Mouse (Mus musculus): Measurements from ENCODE around the gene Kcnh4.

Gene Kcnh4

DNA sequence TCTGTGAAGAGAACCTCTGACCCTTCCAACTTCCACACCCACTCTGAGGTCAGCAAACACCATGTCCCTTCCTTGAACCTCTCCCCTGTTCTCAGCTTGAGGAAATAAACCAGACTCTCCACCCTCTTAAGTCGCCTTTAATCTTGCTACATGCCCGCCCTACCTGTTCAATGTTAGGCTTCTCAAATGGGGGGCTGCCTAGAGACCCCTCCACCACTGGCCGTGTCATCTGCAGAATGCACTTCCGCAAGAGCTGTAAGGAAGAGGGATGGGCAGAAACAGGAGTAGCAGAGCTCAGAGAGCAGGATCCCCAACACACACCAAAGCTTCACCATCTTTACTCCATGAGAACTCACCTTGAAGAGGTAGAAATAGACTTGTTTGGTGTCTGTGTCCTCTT, 48.8 kb downstream of the Kcnh4 start:
- DNase-seq (ENCODE audit: low spot score): no peak

DNA sequence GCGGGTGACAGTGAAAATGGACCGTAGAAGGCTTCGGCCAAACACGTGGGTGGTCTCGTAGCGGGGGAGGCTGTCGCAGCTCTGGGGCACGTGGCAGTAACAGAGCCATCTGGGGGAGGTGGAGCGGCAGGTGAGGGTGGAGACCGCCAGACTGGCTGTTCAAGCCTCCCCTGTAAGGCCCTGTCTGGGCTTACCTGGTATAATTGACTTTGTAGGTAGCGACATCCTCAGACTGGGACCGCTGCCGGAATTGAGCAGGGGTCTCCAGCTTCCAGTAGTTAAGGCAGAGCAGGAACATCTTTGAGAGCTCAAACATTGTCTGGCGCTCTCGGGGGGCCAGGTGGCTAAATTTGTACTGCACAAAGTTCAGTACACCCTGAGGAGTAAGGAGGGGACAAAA, 49.2 kb downstream of the Kcnh4 start:
- DNase-seq (ENCODE audit: low spot score): no peak

DNA sequence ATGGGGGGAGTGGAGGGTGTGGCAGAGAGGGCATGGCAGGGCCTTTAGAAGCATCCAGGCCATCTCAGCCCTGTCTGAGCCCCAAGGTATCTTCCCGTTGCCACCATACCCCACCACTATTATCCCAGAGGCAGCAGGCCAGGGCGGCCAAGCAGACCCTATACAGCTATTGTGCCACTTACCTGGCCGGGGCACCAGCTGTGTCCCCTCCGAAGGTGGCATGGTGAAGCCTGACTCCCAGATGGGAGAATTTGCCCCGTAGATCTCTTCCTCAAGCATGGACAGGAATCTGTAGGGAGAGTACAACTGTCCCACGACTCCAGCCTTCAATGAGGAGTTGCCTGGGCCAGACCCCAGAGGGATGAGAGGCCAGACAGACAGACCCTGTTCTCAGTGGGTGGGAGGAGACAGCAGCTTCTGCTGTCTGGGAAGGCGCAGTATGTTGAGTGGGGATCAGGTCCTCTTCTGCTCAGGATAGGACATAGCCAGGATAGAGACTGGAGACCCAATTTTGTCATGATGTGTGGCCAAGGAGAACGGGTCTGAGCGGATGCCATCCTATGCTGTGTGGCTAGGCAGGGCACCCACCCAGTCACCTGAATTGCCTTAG, 50.4 kb downstream of the Kcnh4 start:
- no peak for DNase-seq (ENCODE audit: low spot score)

DNA sequence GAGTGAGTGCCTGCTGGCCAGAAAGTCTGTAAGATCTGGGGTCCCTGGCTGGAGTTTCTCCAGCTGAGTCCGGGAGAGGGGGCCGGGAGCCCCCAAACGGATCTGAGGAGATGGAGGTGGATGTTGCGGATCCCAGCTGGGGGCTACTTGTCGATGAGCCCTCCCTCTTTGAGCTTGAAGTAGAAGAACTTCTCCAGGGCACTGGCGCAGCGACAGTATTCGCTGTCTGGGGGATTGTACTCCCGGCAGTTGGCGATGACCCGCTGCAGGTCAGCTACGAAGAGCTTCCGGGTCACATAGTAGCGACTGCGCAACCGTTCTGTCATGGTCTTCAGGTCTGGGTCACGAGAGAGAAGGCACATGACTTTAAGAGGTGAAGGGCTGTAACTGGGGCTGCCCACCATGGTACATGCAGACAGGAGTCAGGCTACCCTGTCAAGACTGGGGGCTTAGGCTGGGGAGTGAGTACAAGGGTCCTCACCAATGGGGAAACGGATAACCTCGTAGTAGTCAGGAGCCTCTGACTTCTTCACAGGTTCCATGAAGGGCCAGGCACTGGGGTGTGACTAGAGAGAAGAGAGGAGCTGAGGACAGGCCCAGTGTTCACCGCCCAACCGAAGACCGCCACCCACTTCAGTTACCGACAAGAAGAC, 54.5 kb downstream of the Kcnh4 start:
- DNase-seq (ENCODE audit: low spot score): no peak

DNA sequence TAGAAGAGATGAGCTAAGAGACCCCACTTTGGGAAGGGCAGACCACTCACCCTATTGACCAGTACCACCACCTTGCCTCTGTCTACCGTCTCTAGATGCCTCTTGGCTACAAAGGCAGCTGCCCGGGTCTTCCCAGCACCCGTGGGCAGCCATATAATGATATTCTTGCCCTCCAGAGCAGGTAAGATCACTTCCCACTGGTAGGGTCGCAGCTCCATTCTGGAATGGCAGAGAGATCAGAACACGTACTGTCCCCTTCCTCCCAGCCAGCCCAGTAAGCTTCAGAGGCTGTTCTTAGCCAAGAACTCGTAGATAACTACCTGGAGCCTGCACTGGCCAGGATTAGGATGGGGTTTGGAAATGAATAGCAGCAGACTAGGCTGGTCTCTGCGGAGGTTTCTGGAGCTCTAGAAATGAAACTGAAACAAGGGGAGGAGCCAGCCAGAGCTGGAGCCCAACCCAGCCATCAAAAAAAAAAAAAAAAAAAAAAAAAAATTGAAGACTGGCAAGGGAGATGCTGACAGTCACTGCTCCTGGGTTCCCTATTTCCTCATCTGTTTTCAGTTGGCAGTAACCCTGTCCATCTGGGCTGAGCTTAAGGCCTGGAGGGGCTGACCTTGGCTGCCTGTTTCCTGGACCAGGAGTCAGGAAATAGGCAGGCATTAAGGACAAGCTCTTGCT, 55.8 kb downstream of the Kcnh4 start, which contains the start of gene Dhx58:
Dhx58 (minus strand) TSS at position 421 of the 681 bp plus-strand sequence.
- DNase-seq (ENCODE audit: low spot score): no peak

DNA sequence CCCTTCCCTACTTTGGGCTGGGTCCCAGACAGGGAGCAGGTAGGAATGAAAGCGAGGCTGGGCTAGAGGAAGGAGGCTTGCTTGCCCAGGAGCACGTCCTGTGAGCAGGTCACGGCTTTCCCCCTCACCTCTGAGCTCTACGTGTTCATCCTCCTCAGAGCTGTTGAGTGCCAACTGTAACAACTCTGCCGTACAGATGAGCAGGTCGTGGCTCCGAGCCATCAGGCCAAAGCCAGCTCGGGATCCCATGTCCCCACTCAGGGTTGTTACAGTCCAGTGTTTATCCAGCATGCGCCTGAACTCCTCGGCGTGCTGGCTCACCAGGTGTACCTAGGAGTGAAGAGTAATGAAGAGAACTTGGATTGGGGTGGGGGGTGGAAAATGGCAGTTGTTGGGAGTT, 56.4 kb downstream of the Kcnh4 start:
- DNase-seq (ENCODE audit: low spot score): no peak

DNA sequence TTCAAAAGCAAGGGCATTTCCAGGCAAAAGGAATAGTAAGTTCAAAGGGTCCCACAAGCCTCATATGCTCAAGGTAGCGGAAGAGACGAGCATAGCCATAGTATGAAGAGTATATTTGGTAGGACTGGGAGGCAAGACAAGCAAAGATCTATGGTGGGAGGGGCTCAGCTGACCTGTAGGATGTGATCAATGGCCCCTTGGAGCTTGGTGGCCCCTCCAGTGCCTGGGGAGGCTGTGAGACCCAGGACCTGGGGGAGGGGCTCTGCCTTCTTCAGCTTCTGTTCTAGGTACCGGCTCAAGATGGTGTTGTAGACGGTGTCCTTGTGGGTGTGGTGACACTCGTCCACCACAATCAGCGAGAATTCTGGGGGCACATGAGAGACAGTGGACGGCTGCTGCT, 56.8 kb downstream of the Kcnh4 start:
- DNase-seq (ENCODE audit: low spot score): no peak

DNA sequence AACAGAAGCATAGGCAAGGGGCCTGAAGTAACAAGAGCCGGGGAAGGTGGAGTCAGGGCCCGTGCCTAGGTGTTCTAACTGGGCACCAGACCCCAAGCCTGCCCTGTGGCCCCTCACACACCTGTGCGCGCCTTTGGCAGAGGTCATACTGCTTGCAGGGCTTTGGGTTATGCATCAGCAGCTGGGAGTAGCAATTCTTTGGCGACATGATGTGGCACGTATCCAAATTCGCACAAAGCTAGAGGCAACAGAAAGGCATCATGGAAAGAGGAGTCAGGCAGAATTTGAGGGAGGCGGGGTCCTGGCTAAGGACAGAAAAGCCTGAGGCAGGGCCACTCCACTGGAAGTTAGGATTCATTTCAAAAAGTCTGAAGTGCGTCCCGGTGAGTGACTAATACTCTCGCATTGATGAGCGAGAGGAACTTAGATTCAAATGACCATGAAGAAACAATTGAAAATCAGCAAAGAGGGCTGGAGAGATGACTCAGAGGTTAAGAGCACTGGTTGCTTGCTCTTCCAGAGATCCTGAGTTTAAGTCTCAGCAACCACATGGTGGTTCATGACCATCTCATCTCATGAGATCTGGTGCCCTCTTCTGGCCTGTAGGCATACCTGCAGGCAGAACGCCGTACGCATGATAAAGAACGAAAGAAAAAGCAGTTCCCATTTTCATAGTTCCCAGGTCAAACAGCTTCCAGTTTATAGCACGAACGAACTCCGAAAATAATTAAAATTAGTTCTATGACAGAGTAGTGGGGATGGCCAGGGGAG, 57.5 kb downstream of the Kcnh4 start:
- DNase-seq (ENCODE audit: low spot score): no peak

DNA sequence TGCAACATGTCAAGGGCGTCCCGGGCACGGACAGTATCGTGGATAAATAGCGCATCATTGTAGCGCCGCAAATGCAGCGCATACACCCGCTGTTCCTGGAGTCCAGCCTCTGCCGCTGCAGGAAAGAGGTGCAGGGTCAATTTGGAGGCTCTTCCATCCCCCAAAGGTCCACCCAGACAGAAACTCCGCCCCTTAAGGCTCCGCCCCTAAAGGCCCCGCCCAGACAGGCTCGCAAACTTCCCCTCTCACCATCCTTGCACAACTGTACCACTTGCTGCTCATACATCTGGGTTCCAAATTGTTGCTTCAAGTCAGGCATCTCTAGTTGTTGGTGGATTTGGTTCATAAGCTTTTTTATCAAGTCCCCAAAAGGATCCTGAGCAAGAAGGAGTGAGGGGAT, 58.4 kb downstream of the Kcnh4 start:
- DNase-seq (ENCODE audit: low spot score): no peak

DNA sequence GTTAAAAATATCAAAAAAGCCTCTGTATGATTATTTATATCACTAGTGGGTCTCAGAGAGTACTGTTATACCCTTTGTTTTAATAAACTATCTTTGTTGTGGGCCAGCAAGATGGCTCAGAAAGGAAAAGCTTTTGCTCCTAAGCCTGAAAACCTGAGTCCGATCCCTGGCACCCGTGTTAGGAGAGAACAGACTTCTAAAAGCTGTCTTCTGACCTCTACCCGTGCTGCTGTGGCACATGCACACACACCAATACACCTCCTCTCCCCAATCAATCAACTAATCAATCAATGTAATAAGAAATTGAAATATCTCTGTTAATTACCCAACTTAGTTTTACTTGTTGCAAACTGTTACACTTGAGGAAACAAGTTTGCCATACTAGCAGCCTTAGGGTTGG, 59.0 kb downstream of the Kcnh4 start:
- DNase-seq (ENCODE audit: low spot score): no peak

DNA sequence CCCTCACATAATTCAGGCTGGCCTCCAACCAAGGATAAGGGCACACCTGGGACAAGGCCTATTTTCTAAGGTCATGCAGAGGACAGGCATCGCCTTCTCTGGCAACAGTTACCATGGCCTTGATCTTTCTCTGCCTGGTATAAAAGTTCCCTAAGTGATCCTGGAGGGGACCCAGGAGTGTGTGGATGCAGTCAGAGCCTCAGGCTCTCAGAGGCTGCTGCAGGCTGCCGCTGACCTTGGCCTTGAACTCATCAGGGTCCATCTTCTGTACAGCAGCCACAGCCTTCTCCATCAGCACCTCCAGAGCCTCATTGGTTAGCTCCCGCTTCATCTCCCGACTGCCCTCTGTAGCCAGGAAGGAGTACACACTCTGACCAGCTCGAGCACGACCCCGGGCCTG, 61.8 kb downstream of the Kcnh4 start:
- DNase-seq (ENCODE audit: low spot score): no peak

DNA sequence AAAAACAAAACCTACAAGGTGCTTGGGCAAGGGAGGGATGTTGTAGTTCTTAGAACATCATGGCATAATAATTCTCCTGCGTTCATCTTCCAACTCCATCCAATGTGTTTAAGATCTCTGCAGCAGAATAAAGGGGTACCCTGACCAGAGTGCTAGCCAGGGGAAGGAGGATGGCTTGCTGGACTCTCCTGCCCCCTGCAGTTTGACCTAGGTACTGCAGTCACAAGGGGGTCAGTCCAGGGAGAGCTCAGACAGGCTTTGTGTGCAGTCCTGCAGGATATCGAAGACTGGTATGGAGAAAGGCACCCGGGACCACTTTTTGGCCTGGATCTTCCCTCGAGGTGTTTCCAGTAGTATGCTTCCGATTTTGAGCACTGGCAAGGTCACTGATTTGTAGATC, 64.8 kb downstream of the Kcnh4 start:
- no peak for DNase-seq (ENCODE audit: low spot score)

DNA sequence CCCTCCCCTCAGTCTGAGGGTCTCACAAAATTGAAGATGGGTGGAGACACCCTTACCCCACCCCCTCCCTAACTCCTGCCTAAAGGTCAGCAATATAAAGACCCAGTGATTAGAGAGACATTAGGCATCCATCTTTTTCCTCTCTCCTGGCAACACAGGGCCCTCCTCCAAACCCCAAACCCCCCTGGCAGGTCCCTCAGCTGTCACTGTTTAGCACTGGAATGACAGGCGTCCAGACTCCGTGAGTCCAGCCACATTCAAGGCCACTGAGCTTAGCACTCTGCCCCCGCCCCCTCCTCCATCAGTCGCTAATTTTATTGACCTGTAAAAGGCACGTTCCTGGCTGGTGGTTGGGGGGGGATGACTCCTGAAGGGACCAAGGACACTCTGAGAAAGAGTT, 66.6 kb downstream of the Kcnh4 start:
- DNase-seq (ENCODE audit: low spot score): no peak

DNA sequence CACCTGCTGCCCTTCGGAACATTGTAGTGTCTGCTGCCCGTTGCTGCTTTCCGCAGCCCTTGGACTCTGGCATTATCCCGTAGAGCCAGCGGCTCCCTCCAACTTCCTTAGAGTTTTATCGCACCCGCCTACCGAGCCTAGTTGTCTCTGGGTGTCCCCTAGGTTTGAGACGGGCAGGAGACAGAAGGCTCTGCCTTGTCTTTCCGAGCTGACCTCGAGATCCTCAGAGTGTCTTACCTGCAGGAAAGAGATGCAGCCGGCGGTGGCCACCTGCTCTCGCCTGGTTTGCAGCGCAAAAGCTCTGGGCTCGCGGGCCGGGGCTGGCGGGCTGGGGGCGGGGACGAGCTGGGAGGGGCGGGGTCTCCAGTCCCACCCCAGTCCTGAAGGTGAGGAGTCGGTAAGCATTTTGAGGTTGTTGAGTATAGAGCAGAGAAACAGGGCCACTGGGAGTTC, 67.6 kb downstream of the Kcnh4 start, which contains the start of gene Zfp385c:
Zfp385c (minus strand) TSS at position 292 of the 453 bp plus-strand sequence.
- no peak for DNase-seq (ENCODE audit: low spot score)

DNA sequence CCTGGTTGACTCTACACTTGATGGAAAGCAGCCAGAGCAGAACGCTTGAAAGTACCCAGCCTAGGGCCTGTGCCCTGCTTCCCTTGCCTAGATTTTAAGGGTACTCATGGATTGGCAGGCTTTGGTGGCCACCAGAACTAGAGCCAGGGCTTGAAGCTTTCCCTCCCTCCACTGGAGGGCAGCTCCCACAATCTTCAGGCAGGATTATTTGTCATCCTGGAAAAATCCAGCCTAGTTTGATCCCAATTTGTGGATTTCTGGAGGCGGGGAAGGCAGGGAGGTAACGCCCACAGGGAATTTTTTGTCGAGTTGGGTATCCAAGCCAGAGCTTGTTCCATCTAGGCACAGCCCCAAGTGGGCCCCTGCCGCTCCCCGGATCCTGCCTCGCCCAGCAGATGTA, 69.4 kb downstream of the Kcnh4 start:
- DNase-seq (ENCODE audit: low spot score): no peak

Measured in urinary bladder, postnatal 10 days (tissue).